Mouse (Mus musculus) lung, postnatal 0 days (tissue): ENCODE data around the gene Clip1.

Experiments used
- CTCF ChIP-seq: IDR thresholded peaks from 2 replicates; pipeline ENCODE4 v1.5.1; 2016; ENCODE audit warnings: antibody characterized with exemption, mild to moderate bottlenecking
- EP300 ChIP-seq: IDR thresholded peaks from 2 replicates; pipeline ENCODE4 v1.6.1; 2016; ENCODE audit warnings: antibody characterized with exemption, mild to moderate bottlenecking, control low read depth

DNA sequence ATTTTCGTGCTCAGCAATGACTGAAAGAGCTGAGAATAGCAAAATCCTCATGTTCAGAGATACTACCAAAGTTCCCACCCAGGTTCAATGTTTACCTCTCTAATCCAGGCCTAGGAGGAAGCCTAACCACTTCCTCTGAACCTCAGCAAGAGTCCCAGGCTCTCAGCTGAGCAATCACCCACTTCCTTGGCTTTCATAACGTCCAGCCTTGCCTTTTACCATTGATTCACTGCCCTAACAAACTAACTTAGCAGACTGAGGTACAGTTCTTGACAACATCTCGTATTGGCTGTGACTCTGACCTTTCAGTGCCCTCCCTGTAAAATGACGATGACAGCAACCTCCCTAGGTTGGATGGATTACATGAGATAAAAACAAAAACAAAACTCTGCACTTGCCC, 2.0 kb downstream of the Clip1 start:
- no peak for TF ChIP-seq CTCF
- TF ChIP-seq EP300 = no peak
